Mouse (Mus musculus) embryonic fibroblast, embryonic 13.5 days (primary cell): Measurements from ENCODE around the gene Alg1.

ENCODE experiments used
- CTCF ChIP-seq: IDR thresholded peaks from 2 replicates; pipeline ENCODE4 v1.5.1; 2011; ENCODE audit warnings: mild to moderate bottlenecking, control low read depth, low read length, moderate library complexity, borderline replicate concordance; ENCODE audit not compliant: insufficient read depth
- POLR2A ChIP-seq: IDR thresholded peaks from 2 replicates; pipeline ENCODE4 v1.6.1; 2011; ENCODE audit warnings: low read depth, mild to moderate bottlenecking, control low read depth, low read length, moderate library complexity

DNA sequence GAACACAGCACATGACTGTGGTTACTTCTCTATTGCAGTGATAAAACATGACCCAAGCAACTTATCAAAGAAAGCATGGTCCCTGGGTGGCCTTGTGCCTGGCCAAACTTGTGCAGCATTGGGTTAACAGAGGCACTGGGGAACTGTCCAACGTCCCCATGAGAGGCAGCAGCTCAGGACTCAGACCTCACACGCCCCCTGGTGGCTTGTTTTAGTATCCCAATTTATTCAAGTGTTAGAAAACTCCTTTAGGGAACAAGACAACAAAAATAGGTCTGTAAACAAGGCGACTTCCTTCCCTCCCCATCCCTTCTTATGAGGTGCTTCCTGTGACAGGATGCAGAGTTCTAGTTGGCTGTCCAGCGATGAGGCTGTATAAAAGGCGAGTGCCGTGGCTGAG is 38.3 kb upstream of the Alg1 start:
- TF ChIP-seq POLR2A (no peak), CTCF (no peak)
